Mouse (Mus musculus) cortical plate, adult 2 months (tissue): ENCODE data around the gene Ten1. TPM values are rescaled to one million over a fixed set of nuclear protein-coding genes. Genes with fewer than 3 reads are reported as not detected.

Experiments used
- H3K27ac ChIP-seq: fragments of 200-500 bp; 2 replicates; pipeline ENCODE4 v1.5.1; 2012; ENCODE audit warnings: low read length, control low read depth, inconsistent platforms; ENCODE audit not compliant: insufficient read depth
- H3K4me1 ChIP-seq: fragments of 200-500 bp; 2 replicates; pipeline ENCODE4 v1.6.1; 2011; ENCODE audit warnings: low read length; ENCODE audit not compliant: control insufficient read depth, insufficient read depth
- H3K4me3 ChIP-seq: fragments of 200-500 bp; 2 replicates; pipeline ENCODE4 v1.5.1; 2011; ENCODE audit warnings: mild to moderate bottlenecking, low read length, control low read depth; ENCODE audit not compliant: insufficient read depth
- CTCF ChIP-seq: fragments of 200-500 bp; IDR thresholded peaks from 2 replicates; pipeline ENCODE4 v1.5.1; 2011; ENCODE audit warnings: mild to moderate bottlenecking, control low read depth, low read length; ENCODE audit not compliant: insufficient read depth; ENCODE audit errors: extremely low read depth
- POLR2A ChIP-seq: fragments of 200-500 bp; IDR thresholded peaks from 2 replicates; pipeline ENCODE4 v1.6.1; 2011; ENCODE audit warnings: mild to moderate bottlenecking, low read length, control low read depth; ENCODE audit not compliant: insufficient read depth; ENCODE audit errors: extremely low read depth
- polyA plus RNA-seq: library from polyadenylated mRNA; depleted of rRNA; stranded (reverse); fragments of >200 nt; gene quantifications from 2 replicates; pipeline ENCODE4 v1.2.3, GENCODE M21; 2012; rRNA removed

The Ten1 gene
- polyA plus RNA-seq, 1 experiment, result 56.1 TPM

- H3K4me1 ChIP-seq, result no peaks in the 10 kb centered on the region
- no peak overlapping the region for H3K27ac ChIP-seq
- H3K4me3 ChIP-seq, result no peak overlapping the region
- TF ChIP-seq CTCF (no peak), POLR2A (no peak)
Measured at GRCm38 (mm10) chr11:116244580-116244979, 45.9 kb downstream of the Ten1 start.

GRCm38 (mm10) chr11:116245616-116246015 is 47.0 kb downstream of the Ten1 start:
- no peak overlapping the region for H3K27ac ChIP-seq
- TF ChIP-seq POLR2A, result no peak
- TF ChIP-seq CTCF, result no peak
- H3K4me3 ChIP-seq, result no peak overlapping the region
- H3K4me1 ChIP-seq, result no peaks in the 10 kb centered on the region

- no peak overlapping the region for H3K4me3 ChIP-seq
- no peak overlapping the region for H3K27ac ChIP-seq
- no peak for TF ChIP-seq CTCF
- TF ChIP-seq POLR2A, result no peak
- H3K4me1 ChIP-seq, result no peaks in the 10 kb centered on the region
Measured at GRCm38 (mm10) chr11:116247502-116248222, 49.0 kb downstream of the Ten1 start.

GRCm38 (mm10) chr11:116250898-116251297 is 52.2 kb downstream of the Ten1 start:
- TF ChIP-seq CTCF, result no peak
- TF ChIP-seq POLR2A, result no peak
- Histone ChIP-seq H3K4me1 (peaks cover 3% of the 10 kb centered on the region; the same call in 1 of the 2 replicates), H3K4me3 (no peak overlapping the region), H3K27ac (no peak overlapping the region)

- Histone ChIP-seq H3K27ac (no peak overlapping the region), H3K4me1 (peaks cover 7% of the 10 kb centered on the region), H3K4me3 (no peak overlapping the region)
- no peak for TF ChIP-seq POLR2A
Measured at GRCm38 (mm10) chr11:116253076-116253600, 54.5 kb downstream of the Ten1 start.

- no peak overlapping the region for H3K4me3 ChIP-seq
- no peak overlapping the region for H3K27ac ChIP-seq
- no peak for TF ChIP-seq POLR2A
- H3K4me1 ChIP-seq, result peaks cover 7% of the 10 kb centered on the region
Measured at GRCm38 (mm10) chr11:116254627-116255026, 56.0 kb downstream of the Ten1 start.

GRCm38 (mm10) chr11:116255090-116255981 is 56.7 kb downstream of the Ten1 start:
- no peak overlapping the region for H3K4me3 ChIP-seq
- no peak for TF ChIP-seq CTCF
- peaks cover 7% of the 10 kb centered on the region for H3K4me1 ChIP-seq
- H3K27ac ChIP-seq, result no peak overlapping the region

- no peak overlapping the region for H3K4me3 ChIP-seq
- no peak overlapping the region for H3K27ac ChIP-seq
- TF ChIP-seq POLR2A (no peak), CTCF (no peak)
- peaks cover 7% of the 10 kb centered on the region for H3K4me1 ChIP-seq
Measured at GRCm38 (mm10) chr11:116255982-116256675, 57.5 kb downstream of the Ten1 start.

GRCm38 (mm10) chr11:116259461-116259860 is 60.8 kb downstream of the Ten1 start:
- H3K27ac ChIP-seq, result no peak overlapping the region
- TF ChIP-seq POLR2A (no peak), CTCF (no peak)
- no peak overlapping the region for H3K4me3 ChIP-seq
- peaks cover 7% of the 10 kb centered on the region for H3K4me1 ChIP-seq

GRCm38 (mm10) chr11:116260259-116260658 is 61.6 kb downstream of the Ten1 start:
- Histone ChIP-seq H3K4me3 (no peak overlapping the region), H3K27ac (no peak overlapping the region), H3K4me1 (peaks cover 6% of the 10 kb centered on the region)
- TF ChIP-seq POLR2A, result no peak
- TF ChIP-seq CTCF, result no peak

Other genes with a start within 250 kb of the Ten1 start
- gene Itgb4, start 224.1 kb upstream of the Ten1 start, polyA plus RNA-seq, result 8.0 and 8.2 TPM in 2 replicates
- gene Galk1, start 186.1 kb upstream of the Ten1 start, polyA plus RNA-seq, result 19.2 and 20.4 TPM in 2 replicates
- 217 and 235 TPM in 2 replicates for gene H3f3b, start 170.9 kb upstream of the Ten1 start, polyA plus RNA-seq
- gene Unk, start 168.5 kb upstream of the Ten1 start, polyA plus RNA-seq, result 31.1 and 33.4 TPM in 2 replicates
- gene Unc13d, start 120.9 kb upstream of the Ten1 start, polyA plus RNA-seq, result 0.96 and 1.3 TPM in 2 replicates
- 438 and 447 TPM in 2 replicates for gene Wbp2, start 111.9 kb upstream of the Ten1 start, polyA plus RNA-seq
- gene Trim47, start 71.6 kb upstream of the Ten1 start, polyA plus RNA-seq, result 5.5 and 6.2 TPM in 2 replicates
- 5.3 and 5.7 TPM in 2 replicates for gene Trim65, start 67.7 kb upstream of the Ten1 start, polyA plus RNA-seq
- 34.6 and 34.7 TPM in 2 replicates for gene Mrpl38, start 60.0 kb upstream of the Ten1 start, polyA plus RNA-seq
- 103 and 109 TPM in 2 replicates for gene Fbf1, start 30.7 kb upstream of the Ten1 start, polyA plus RNA-seq
- 128 and 136 TPM in 2 replicates for gene Acox1, start 190 bp downstream of the Ten1 start, polyA plus RNA-seq
- 0.91 and 1.0 TPM in 2 replicates for gene Evpl, start 39.2 kb downstream of the Ten1 start, polyA plus RNA-seq
- gene Srp68, start 75.4 kb downstream of the Ten1 start, polyA plus RNA-seq, result 63.4 TPM in 2 replicates
- not detected in 2 replicates for gene Galr2, start 82.1 kb downstream of the Ten1 start, polyA plus RNA-seq
- gene Exoc7, start 108.4 kb downstream of the Ten1 start, polyA plus RNA-seq, result 91.3 and 95.8 TPM in 2 replicates
- 4.2 and 6.6 TPM in 2 replicates for gene Foxj1, start 136.5 kb downstream of the Ten1 start, polyA plus RNA-seq
- 183 and 189 TPM in 2 replicates for gene Rnf157, start 214.2 kb downstream of the Ten1 start, polyA plus RNA-seq
- 61.3 and 63.2 TPM in 2 replicates for gene Ubald2, start 235.2 kb downstream of the Ten1 start, polyA plus RNA-seq